Mouse (Mus musculus) neural tube, embryonic 15.5 days (tissue): Measurements from ENCODE around the gene Tctn3. TPM values are rescaled to one million over a fixed set of nuclear protein-coding genes. Genes with fewer than 3 reads are reported as not detected.

ENCODE experiments used
- ATAC-seq: fragments of 200-750 bp; cut with Nextera tagmentation; 2 replicates; pipeline ENCODE4 v1.8.0; 2017; ENCODE audit warnings: mild to moderate bottlenecking, moderate TSS enrichment, moderate library complexity; ENCODE audit not compliant: low FRiP score
- H3K27ac ChIP-seq: fragments of 300-500 bp; sonication (generic); replicated peaks from 2 replicates; pipeline ENCODE4 v1.5.1; 2015; ENCODE audit warnings: mild to moderate bottlenecking, inconsistent platforms
- H3K27me3 ChIP-seq: fragments of 300-500 bp; sonication (generic); replicated peaks from 2 replicates; pipeline ENCODE4 v1.6.1; 2015; ENCODE audit warnings: inconsistent platforms
- H3K36me3 ChIP-seq: fragments of 300-500 bp; sonication (generic); 2 replicates; pipeline ENCODE4 v1.6.1; 2015; ENCODE audit warnings: inconsistent platforms
- H3K4me1 ChIP-seq: fragments of 300-500 bp; sonication (generic); 2 replicates; pipeline ENCODE4 v1.6.1; 2015; ENCODE audit warnings: inconsistent platforms
- H3K4me2 ChIP-seq: fragments of 300-500 bp; sonication (generic); 2 replicates; pipeline ENCODE4 v1.6.1; 2015; ENCODE audit warnings: inconsistent platforms, mild to moderate bottlenecking, moderate library complexity
- H3K4me3 ChIP-seq: fragments of 300-500 bp; sonication (generic); replicated peaks from 2 replicates; pipeline ENCODE4 v1.5.1; 2015; ENCODE audit warnings: mild to moderate bottlenecking, inconsistent platforms
- H3K9ac ChIP-seq: fragments of 300-500 bp; sonication (generic); replicated peaks from 2 replicates; pipeline ENCODE4 v1.6.1; 2015; ENCODE audit warnings: mild to moderate bottlenecking, inconsistent platforms
- H3K9me3 ChIP-seq: fragments of 300-500 bp; sonication (generic); replicated peaks from 2 replicates; pipeline ENCODE4 v1.6.1; 2016; ENCODE audit warnings: inconsistent platforms
- WGBS: fragments of 180-500 bp; shearing (Covaris S2); methylation state at CpG from one replicate; pipeline ENCODE4 v1.1.7; 2015; ENCODE audit warnings: mixed read lengths; 5-methylcytosine and 5-hydroxymethylcytosine counted together
- polyA plus RNA-seq: library from polyadenylated mRNA; unstranded; fragments of >200 nt; fragmentation: Nextera tagmentation; extraction: Ambion mirVana; gene quantifications from 2 replicates; pipeline ENCODE4 v1.2.1, GENCODE M21; 2015

Gene Tctn3
- 13.7 and 14.8 TPM in 2 replicates for polyA plus RNA-seq

GRCm38 (mm10) chr19:40611830-40612506 is at the start of gene Tctn3, which contains the start of gene Entpd1:
Gene Tctn3 (minus strand): TSS chr19:40612233.
Gene Entpd1 (plus strand): TSS chr19:40612366.
- Histone ChIP-seq H3K27ac (peak within 1 kb of the TSS; percentile 74), H3K27me3 (no peaks in the 10 kb centered on the region), H3K4me2 (peak within 1 kb of the TSS; percentile 80), H3K36me3 (peaks cover 22% of the 10 kb centered on the region), H3K4me3 (peak within 1 kb of the TSS; percentile 88), H3K9me3 (no peaks in the 10 kb centered on the region), H3K4me1 (peaks cover 9% of the 10 kb centered on the region), H3K9ac (peak within 1 kb of the TSS; percentile 80)
- WGBS: under 1% methylated on average over 45 of the region's 45 CpGs
- peak; percentile 100 for ATAC-seq

GRCm38 (mm10) chr19:40661108-40661507 is 49.1 kb upstream of the Tctn3 start:
- Histone ChIP-seq H3K4me1 (peaks cover 32% of the 10 kb centered on the region), H3K27ac (peak overlapping the region; percentile 74; the same call in 1 of the 2 replicates), H3K4me2 (peak overlapping the region; percentile 59), H3K9ac (no peak overlapping the region), H3K4me3 (peak overlapping the region; percentile 38), H3K9me3 (no peaks in the 10 kb centered on the region), H3K27me3 (no peaks in the 10 kb centered on the region), H3K36me3 (no peaks in the 10 kb centered on the region)
- no peak for ATAC-seq
- 85% methylated on average over 2 of the region's 2 CpGs for WGBS

- H3K9me3 ChIP-seq: no peaks in the 10 kb centered on the region
Measured at GRCm38 (mm10) chr19:40660510-40660909, 48.5 kb upstream of the Tctn3 start.

GRCm38 (mm10) chr19:40659651-40660478 is 47.8 kb upstream of the Tctn3 start:
- Histone ChIP-seq H3K4me1 (peaks cover 32% of the 10 kb centered on the region), H3K9ac (peak overlapping the region; percentile 51), H3K36me3 (no peaks in the 10 kb centered on the region), H3K27me3 (no peaks in the 10 kb centered on the region), H3K9me3 (no peaks in the 10 kb centered on the region), H3K27ac (peak overlapping the region; percentile 74), H3K4me2 (peak overlapping the region; percentile 59), H3K4me3 (peak overlapping the region; percentile 38)
- WGBS: under 1% methylated on average over 16 of the region's 16 CpGs
- peak; percentile 71 for ATAC-seq

More at GRCm38 (mm10) chr19:40660510-40660909, 48.5 kb upstream of the Tctn3 start:
- 10% methylated on average over 9 of the region's 9 CpGs for WGBS
- peak overlapping the region; percentile 74 for H3K27ac ChIP-seq
- H3K4me3 ChIP-seq: peak overlapping the region; percentile 38
- H3K27me3 ChIP-seq: no peaks in the 10 kb centered on the region
- H3K9ac ChIP-seq: peak overlapping the region; percentile 51
- peak; percentile 67 for ATAC-seq
- H3K36me3 ChIP-seq: no peaks in the 10 kb centered on the region
- peak overlapping the region; percentile 59 for H3K4me2 ChIP-seq
- H3K4me1 ChIP-seq: peaks cover 32% of the 10 kb centered on the region

- WGBS: 53% methylated on average over 5 of the region's 5 CpGs
Measured at GRCm38 (mm10) chr19:40658935-40659334, 46.9 kb upstream of the Tctn3 start.

GRCm38 (mm10) chr19:40658281-40658680 is 46.2 kb upstream of the Tctn3 start:
- H3K9me3 ChIP-seq: no peaks in the 10 kb centered on the region
- H3K27me3 ChIP-seq: no peaks in the 10 kb centered on the region
- no peak overlapping the region for H3K4me2 ChIP-seq
- no peak overlapping the region for H3K27ac ChIP-seq
- H3K9ac ChIP-seq: no peak overlapping the region
- no peak overlapping the region for H3K4me3 ChIP-seq
- peaks cover 27% of the 10 kb centered on the region for H3K4me1 ChIP-seq
- WGBS: 78% methylated on average over 6 of the region's 6 CpGs
- no peak for ATAC-seq
- H3K36me3 ChIP-seq: no peaks in the 10 kb centered on the region

More at GRCm38 (mm10) chr19:40658935-40659334, 46.9 kb upstream of the Tctn3 start:
- Histone ChIP-seq H3K36me3 (no peaks in the 10 kb centered on the region), H3K9ac (no peak overlapping the region), H3K4me2 (peak overlapping the region; percentile 59), H3K9me3 (no peaks in the 10 kb centered on the region), H3K4me1 (peaks cover 32% of the 10 kb centered on the region), H3K27ac (no peak overlapping the region), H3K27me3 (no peaks in the 10 kb centered on the region), H3K4me3 (no peak overlapping the region)
- ATAC-seq: no peak

GRCm38 (mm10) chr19:40656207-40656606 is 44.2 kb upstream of the Tctn3 start:
- no peak overlapping the region for H3K27ac ChIP-seq
- H3K4me2 ChIP-seq: no peak overlapping the region
- no peak overlapping the region for H3K4me3 ChIP-seq
- H3K27me3 ChIP-seq: no peaks in the 10 kb centered on the region
- whole genome bisulfite sequencing: 89% methylated on average over 5 of the region's 5 CpGs
- H3K9me3 ChIP-seq: no peaks in the 10 kb centered on the region
- peaks cover 23% of the 10 kb centered on the region for H3K4me1 ChIP-seq
- H3K36me3 ChIP-seq: no peaks in the 10 kb centered on the region
- no peak overlapping the region for H3K9ac ChIP-seq
- no peak for ATAC-seq

- ATAC-seq: no peak
- Histone ChIP-seq H3K27ac (no peak overlapping the region), H3K4me3 (no peak overlapping the region), H3K4me2 (no peak overlapping the region), H3K27me3 (no peaks in the 10 kb centered on the region), H3K9me3 (no peaks in the 10 kb centered on the region), H3K36me3 (no peaks in the 10 kb centered on the region), H3K9ac (no peak overlapping the region), H3K4me1 (peaks cover 3% of the 10 kb centered on the region; the same call in 1 of the 2 replicates)
- 85% methylated on average over 5 of the region's 5 CpGs for WGBS
Measured at GRCm38 (mm10) chr19:40650090-40650489, 38.1 kb upstream of the Tctn3 start.

GRCm38 (mm10) chr19:40647319-40648158 is 35.5 kb upstream of the Tctn3 start:
- Histone ChIP-seq H3K4me3 (no peak overlapping the region), H3K4me2 (no peak overlapping the region), H3K4me1 (peaks cover 3% of the 10 kb centered on the region; the same call in 1 of the 2 replicates), H3K9ac (no peak overlapping the region), H3K27ac (no peak overlapping the region), H3K27me3 (no peaks in the 10 kb centered on the region), H3K36me3 (no peaks in the 10 kb centered on the region), H3K9me3 (no peaks in the 10 kb centered on the region)
- ATAC-seq: no peak
- 70% methylated on average over 9 of the region's 9 CpGs for WGBS

GRCm38 (mm10) chr19:40646379-40646778 is 34.3 kb upstream of the Tctn3 start:
- Histone ChIP-seq H3K4me1 (peaks cover 3% of the 10 kb centered on the region; the same call in 1 of the 2 replicates), H3K4me3 (no peak overlapping the region), H3K27me3 (no peaks in the 10 kb centered on the region), H3K27ac (no peak overlapping the region), H3K36me3 (no peaks in the 10 kb centered on the region), H3K9ac (no peak overlapping the region), H3K4me2 (no peak overlapping the region), H3K9me3 (no peaks in the 10 kb centered on the region)
- 47% methylated on average over 6 of the region's 6 CpGs for WGBS
- no peak for ATAC-seq

GRCm38 (mm10) chr19:40643846-40644245 is 31.8 kb upstream of the Tctn3 start:
- Histone ChIP-seq H3K9ac (no peak overlapping the region), H3K4me1 (no peaks in the 10 kb centered on the region), H3K36me3 (no peaks in the 10 kb centered on the region), H3K4me2 (no peak overlapping the region), H3K27me3 (no peaks in the 10 kb centered on the region), H3K9me3 (no peaks in the 10 kb centered on the region), H3K27ac (no peak overlapping the region), H3K4me3 (no peak overlapping the region)
- ATAC-seq: no peak
- 95% methylated on average over 1 of the region's 1 CpGs for WGBS
